Mouse (Mus musculus): ENCODE data around the gene Fkbp5. TPM values are rescaled to one million over a fixed set of nuclear protein-coding genes. Genes with fewer than 3 reads are reported as not detected.

The Fkbp5 gene
- polyA plus RNA-seq, 1 experiment = 17.9 TPM

DNA sequence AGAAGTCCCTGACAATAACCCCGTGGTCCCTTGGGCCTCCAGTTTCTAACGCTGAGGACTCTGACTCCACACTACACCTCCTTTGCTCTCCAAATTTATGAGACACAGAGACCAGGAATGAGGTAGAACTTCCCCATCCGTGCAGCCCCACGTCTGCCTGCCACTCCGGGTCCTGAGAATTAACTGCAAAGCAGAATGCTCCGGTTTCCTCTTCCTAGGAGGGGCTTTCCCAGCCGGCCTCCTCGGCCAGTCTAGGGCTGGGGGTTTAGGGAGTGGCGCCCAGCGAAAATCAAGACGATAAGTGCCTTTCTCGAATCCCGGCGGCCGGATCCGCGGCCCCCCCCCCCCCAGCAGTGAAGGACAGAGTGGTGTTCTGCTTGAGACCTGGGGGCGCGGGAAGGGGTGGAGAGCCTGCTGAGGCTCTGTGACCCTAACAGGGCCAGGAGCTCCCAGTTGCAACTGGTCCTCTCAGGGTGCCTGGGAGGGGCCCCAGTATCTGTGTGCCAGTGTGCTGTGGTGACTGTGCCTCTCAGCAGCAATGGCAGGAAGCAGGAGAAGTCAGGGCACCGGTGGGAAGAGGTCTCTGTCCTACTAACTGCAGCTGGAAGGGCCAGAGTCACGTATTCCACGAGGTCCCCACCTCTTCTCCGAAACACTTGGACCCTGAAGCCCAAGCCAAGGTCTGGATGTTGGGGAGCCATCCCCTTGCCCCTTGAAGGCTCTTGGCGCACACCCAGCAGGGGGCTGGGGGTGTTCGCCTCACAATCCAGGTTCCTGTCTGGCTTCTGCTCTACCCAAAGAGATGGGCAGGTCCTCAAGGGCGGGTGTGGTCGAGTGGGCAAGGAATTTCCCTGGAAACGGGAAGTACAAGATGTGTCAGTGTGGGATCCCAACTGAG lies 6.6 kb downstream of the Fkbp5 start:
- 23% methylated on average over 28 of the region's 28 CpGs for WGBS
- DNase-seq (ENCODE audit: low read depth, low spot score) = no peak

DNA sequence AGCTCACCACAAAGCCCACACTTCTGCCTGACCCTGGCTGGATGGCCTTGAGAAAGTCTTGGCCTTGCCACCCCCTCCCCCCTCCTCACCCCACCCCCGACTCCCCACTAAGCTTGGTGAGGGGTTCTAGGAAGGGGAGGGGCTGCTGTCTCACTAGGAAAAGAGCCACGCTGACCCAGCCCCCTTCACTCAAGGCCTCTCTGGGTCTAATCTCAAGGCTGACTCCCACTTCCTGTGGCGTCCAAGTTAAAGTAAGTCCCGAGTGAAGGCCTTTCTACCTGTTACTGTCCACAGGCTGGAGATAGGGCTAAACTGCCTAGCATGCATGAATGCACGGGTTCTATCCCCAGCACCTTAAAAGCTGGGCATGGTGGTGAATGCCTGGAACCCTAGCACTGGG lies 9.8 kb downstream of the Fkbp5 start:
- 70% methylated on average over 5 of the region's 5 CpGs for WGBS
- no peak for DNase-seq (ENCODE audit: low read depth, low spot score)

DNA sequence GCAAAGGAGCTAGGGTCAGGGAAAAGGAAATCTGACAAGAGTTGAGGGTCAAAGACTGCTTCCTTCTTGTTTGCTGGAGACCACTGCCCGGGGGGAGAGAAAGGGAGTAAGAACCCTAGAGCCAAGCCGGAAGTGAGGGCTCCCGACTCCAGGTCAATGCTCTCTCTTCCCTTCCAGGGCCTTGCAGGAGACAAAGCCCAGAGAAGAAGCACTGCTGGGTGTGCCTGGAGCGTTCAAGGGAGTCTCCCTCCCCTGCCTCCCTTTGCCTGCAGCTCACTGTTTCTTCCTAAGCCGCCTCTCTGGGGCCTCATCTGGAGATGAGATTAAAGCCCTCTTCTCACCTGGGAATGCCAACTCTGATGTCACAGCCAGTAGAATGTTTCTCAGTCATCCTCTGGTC lies 10.4 kb downstream of the Fkbp5 start:
- WGBS = 43% methylated on average over 5 of the region's 5 CpGs
- no peak for DNase-seq (ENCODE audit: low read depth, low spot score)

DNA sequence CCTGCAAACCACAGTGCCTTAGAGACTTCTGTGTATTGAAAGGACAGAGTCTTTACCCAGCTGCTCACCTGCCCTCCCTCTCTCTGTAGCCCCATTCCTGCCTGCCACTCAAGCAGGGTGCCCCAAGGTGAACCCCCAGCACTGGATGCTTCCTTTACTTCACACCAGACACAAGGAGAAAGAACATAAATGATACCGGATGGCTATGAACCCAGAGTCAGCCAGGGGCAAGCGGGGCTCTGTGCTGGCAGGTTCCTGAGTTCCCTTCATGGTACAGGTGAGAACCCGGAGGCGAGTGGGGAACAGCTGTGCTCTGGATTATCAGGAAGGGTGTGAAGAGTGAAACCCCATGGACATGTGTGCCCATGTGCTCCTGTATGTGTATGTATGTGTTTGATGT lies 11.7 kb downstream of the Fkbp5 start:
- DNase-seq (ENCODE audit: low read depth, low spot score) = no peak
- 95% methylated on average over 4 of the region's 4 CpGs for WGBS

DNA sequence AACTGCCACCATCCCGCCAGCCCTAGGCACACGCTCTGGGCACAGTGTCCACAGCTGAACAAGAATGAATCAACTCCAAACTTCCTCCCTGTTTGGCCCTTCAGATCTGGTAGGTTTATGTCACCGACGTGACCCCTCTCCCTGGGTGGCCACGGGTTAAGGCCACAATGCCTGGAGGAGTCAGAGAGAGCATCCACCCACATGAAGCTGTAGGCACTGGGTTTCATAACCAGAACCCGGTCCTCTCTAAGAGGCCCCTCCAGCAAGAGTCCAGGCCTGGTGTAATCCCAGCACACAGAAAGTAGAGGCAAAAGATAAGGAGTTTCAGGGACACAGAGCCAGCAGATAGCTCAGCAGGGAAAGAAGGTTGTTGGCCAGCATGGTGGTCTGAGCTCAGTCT lies 13.1 kb downstream of the Fkbp5 start:
- 82% methylated on average over 6 of the region's 6 CpGs for WGBS
- no peak for DNase-seq (ENCODE audit: low read depth, low spot score)

DNA sequence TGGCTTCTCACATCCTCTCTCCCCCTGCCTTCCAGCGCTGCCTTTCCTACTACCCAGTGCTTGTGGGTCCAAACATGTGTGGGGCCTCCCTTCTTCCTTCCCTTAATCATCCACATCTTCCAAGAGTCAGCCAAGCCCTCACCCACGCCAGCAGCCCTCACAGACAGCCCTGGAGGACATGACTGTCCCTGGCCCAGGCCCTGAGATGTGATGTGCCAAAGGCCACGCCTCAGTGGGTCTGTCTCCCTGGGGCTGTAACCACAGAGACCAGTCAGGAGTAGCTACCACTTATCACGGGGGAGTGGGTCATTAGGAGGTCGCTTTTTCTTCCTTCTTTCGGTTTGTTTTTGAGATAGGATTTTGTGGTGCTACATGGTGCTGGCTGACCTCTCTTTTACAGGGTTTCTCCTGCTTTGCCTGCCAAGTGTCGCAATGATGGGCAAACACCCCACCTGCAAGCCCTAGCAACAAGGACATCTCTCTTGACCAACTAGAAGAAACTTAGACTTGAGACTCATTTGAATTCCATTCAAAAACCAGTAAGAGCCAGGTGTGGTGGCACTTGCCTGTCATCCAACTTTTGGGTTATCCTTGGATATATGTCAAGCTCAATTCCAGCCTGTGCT lies 15.0 kb downstream of the Fkbp5 start:
- DNase-seq (ENCODE audit: low read depth, low spot score) = no peak
- WGBS = 56% methylated on average over 7 of the region's 7 CpGs

DNA sequence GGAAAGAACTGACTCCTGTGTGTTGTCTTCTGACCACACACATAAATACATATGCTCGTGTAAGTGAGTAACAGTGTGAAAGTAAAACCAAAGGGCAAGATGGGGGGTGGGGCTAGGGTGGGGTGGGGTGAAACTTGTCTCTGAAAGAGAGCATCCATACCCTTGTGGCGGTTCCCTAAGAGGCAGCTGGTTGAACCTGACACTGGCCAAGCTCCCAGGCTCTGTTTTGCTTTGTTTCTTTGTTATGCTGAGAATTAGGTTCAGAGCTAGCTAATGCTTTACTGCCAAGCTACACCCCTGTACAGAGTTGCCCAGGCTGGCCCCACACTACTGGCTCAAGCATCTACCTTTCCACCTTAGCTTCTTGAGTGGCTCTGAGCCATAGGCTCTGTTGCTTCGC lies 16.9 kb downstream of the Fkbp5 start:
- 77% methylated on average over 3 of the region's 3 CpGs for WGBS
- no peak for DNase-seq (ENCODE audit: low read depth, low spot score)

DNA sequence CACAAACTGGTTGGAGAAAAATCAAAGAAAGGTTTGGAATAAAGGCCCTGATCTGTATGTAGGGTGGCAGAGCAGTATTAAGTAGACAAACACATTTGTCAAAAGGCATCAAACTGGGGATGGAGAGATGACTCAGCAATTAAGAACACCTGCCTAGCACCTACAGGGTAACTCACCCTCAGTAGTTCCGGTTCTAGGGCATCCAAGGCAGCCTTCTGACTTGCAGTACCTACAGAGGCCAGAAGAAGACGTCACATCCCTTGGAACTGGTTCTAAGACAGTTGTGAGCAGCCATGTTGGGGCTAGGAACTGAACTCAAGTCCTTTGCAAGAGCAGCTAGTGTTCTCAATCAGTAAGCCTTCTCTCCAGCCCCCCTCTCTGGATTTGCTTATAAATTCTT lies 18.1 kb downstream of the Fkbp5 start:
- WGBS = 79% methylated on average over 2 of the region's 2 CpGs
- no peak for DNase-seq (ENCODE audit: low read depth, low spot score)

DNA sequence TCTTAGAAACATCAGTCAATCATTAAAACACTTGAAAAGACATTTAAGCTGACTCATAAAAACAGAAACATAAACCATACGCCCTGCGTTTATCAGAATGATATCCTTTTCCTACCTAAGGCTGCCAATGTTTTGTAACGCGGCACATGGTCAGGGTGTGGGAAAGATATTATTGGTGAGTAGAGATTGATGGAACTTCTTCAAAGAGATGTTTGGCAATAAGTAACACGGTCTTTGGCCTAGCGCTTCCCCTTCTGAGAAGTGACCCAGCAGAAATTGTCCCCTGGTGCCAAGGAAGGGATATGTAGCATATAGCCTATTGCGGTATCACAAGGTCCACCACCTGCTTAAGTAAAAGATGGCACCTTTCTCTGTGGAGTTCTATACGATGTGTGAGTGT lies 21.5 kb downstream of the Fkbp5 start:
- no peak for DNase-seq (ENCODE audit: low read depth, low spot score)
- WGBS = 27% methylated on average over 8 of the region's 8 CpGs

DNA sequence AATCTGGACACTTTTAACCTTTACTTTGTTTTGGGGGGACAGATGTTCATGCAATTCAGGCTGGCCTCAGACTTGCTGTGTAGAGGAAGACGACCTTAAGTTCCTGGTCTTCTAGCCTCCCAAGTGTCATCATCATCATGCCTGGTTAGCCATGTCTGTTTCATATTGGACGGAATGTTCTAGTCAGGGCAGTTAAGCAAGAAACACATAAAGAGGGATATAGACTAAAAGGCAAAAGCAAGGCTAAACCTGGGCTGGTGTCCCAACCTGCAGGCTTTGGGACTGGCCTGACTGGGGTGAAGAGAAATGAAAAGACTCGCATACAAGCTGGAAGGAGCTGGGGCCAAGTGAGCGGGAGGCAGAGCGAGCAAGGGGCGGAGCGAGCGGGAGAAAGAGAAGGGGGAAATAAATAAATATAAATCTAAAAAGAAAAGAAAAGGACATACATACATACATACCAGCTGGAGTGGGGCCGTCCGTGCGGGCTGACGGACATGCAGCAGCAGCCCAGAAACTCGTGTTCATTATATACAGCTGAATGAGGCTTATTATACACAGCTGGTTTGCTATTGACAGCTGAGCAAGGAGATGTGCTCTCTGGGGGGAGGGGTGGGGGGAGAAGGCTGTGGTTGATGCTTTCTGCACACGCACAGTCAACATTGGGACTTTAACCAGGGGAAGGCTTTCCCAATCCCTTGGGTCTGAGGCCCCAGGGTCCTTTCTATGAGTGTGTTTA lies 26.1 kb downstream of the Fkbp5 start:
- no peak for DNase-seq (ENCODE audit: low read depth, low spot score)
- 79% methylated on average over 14 of the region's 14 CpGs for WGBS

DNA sequence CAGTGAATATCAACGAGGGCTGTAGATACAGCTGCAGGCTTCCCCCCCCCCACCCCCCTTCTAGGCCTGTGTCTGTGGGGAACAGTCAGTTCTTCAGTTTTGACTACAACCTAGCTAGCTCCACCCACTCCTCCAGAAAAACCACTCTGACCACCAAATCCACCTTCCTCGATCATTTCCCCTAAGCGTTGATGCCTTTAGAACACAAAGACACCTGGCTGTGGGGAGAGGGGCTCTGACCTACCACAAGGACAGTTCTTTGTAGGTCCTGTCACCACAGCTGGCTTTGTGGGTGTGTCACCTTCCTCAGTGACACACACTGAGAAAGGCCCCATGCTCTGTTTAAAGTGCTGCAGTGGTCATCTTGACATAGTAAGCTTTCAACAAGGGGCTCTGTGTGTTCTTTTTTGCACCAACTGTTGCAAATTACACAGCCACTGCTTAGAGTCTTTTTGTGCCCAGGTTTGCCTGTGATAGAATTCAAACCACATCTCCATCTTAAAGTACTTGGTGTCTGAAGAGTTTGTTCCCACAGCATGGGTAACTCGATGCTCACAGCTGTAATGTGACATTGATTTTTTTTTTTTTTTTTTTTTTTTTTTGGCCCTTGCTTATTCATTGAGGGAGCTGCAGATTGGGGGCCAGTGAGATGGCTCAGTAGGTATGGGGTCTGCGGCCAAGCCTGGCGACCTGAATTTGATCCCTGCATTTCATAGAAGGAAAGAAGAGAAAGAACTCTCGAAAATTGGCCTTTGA lies 28.9 kb downstream of the Fkbp5 start:
- no peak for DNase-seq (ENCODE audit: low read depth, low spot score)
- WGBS = 64% methylated on average over 7 of the region's 7 CpGs

DNA sequence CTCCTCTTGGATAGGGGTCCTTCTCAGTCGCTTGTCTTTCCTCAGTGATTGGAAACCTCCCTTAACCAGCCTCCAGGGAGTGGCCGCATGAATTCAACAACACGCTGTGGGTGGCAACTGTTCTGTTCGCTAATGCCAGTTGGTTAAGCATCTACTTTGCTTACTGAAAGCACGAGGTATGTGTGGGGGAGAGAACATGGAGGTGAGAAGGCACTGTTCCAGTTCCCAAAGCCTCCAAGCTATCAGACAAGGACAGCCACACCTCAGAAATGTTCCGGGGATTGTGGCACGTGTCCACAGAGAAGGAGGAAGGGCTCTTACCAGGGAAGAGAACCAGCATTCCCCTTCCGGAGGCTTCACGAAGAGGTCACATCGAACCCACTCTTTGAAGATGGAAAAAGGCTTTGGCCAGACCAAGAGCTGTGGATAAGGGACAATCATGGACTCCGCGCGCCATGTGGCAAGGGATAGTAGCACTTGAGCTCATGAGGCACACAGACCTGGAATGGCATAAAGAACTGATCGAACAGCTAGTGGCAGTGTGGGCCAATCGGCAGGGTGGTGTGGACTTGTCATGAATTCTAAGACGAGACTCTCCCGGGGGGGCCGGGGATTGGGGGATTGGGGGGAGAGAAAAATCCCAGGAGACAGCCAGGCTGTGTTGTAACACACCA lies 29.6 kb downstream of the Fkbp5 start:
- no peak for DNase-seq (ENCODE audit: low read depth, low spot score)
- WGBS = 74% methylated on average over 18 of the region's 18 CpGs

DNA sequence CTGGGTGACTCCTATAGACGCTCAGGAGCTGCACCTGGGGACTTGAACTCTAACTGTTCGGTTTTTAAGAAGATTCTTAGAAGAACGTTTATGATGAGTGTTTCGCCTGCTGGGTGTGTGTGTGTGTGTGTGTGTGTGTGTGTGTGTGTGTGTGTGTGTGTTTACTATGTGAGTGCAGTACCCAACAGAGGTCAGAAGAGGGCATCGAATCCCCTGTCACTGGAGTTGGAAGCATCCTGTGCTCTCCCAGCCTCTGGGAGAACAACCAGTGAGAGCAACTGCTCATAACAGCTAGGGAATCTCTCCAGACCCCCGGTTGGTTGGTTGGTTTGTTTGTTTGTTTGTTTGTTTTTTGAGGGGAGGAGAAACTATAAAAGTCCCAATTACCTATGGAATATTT lies 30.6 kb downstream of the Fkbp5 start:
- DNase-seq (ENCODE audit: low read depth, low spot score) = no peak
- WGBS = 84% methylated on average over 6 of the region's 6 CpGs

DNA sequence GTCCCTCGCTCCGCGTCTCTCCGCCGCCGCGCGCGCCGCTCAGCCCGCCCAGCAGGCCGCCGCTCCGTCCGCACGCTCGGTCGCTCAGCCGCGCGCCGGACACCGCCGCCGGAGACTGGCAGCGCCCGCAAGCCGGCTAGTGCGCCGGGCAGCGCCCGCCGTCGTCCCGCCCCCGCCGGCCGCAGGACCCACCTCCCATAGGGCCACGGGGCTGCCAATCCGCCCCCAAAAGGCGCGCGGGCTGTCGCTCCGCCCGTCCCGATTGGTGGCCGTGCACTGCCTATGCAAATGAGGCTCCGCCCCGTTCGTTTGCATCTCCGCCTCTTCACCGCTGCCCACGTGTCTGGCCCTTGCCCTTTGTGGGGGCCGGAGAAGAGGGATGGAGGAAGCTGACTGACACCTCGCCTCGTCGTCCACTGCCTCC lies 31.3 kb downstream of the Fkbp5 start:
- peak; percentile 85 for DNase-seq (ENCODE audit: low read depth, low spot score)
- WGBS = 1% methylated on average over 58 of the region's 58 CpGs

DNA sequence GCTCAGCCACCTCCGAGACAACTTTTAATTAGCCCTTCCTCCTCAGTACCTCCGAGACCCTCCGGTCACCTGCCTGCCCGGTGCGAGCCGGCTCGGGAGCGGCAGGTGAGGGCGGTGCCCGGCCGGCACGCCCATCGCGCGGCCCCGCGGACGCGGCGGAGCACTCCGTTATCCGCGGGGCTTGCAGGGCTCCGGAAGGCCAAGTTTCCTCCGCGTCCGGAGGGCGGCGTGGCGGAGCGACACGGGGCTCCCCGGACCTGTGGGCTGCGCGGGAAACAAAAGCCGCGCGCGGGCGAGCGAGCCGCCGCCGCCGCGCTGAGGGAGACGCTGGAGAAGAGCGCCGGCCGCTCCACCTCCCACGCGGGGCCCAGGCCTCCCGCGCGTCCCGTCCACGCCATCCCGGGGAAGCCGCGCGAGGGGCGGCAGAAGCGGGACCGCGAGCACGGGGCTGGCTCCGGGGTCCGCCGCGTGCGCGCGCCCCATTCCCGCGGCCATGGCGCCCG lies 31.8 kb downstream of the Fkbp5 start:
- whole genome bisulfite sequencing = under 1% methylated on average over 70 of the region's 77 CpGs
- no peak for DNase-seq (ENCODE audit: low read depth, low spot score)

DNA sequence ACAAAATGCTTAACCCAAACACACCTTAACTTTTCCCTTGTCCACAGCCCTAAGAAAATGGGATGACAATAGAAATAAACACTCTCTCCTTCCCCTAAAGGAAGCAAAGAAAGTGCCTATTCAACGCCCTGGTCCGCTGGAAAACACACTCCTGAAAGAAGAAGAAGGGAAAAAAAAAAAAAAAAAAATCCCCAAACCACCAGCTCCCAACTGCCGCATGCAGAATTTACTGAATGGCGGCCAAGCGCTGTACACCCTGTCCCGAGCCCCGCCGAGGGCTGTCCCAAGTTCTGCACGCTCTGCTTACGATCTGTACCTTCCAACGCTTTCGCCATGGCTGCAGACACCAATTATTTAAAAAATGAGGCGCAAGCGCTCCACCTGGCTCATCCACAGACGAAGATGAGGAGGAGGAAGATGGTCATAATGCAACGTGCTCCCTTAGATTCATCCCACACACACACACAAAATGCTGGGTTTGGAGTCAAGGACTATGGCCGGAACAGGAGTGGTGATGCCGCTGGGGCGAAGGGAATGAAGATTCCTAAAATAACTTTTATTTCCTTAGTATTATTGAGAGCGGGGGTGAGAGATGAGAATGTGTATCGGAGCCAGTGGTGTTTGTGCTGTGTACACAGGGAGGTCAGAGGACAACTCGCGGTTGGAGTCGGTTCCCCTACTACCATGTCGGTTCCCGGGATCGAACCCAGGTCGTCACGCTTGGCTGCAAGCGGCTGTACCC lies 32.5 kb downstream of the Fkbp5 start:
- DNase-seq (ENCODE audit: low read depth, low spot score) = no peak
- 3% methylated on average over 30 of the region's 30 CpGs for WGBS

DNA sequence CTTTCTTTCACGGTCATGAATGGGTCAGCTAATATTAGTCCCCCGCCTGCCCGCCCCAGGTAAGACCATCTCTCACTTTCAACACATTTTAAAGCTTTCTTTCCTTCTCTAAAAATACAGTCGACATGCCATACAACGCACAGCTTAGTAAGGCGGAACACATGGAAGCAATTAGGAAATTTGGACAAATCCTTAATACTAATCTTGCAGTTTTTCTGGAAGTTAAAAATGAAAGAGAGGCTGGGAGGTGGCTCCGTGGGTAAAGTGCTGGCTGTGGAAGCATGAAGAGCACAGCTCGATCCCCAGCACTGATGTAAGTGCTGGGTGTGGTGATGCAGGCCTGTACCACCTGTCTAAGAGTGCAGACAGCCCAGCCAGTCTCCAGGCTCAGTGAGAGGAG lies 39.9 kb downstream of the Fkbp5 start:
- 83% methylated on average over 8 of the region's 8 CpGs for WGBS
- DNase-seq (ENCODE audit: low read depth, low spot score) = no peak

DNA sequence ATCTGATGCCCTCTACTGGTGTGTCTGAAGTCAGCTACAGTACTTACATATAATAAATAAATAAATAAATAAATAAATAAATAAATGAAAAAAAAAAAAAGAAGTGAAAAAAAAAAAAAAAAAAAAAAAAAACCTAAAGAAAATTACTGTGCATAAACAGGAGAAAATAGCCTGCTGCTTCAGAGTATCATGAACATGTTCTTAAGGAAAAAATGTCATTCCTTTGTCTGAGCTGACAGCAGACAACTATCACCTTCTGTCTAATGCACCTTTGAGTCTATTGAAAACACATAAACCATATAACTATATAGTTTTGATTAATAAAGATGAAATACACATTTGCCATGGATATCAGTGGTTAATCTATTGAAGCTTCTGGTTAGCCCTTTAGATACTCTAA lies 40.9 kb downstream of the Fkbp5 start:
- no peak for DNase-seq (ENCODE audit: low read depth, low spot score)
